Mouse (Mus musculus) spleen, adult 2 months (tissue): ENCODE measurements around the gene Itpr1. TPM values are rescaled to one million over a fixed set of nuclear protein-coding genes. Genes with fewer than 3 reads are reported as not detected.

Source experiments
- DNase-seq, 2 experiments: peaks; one replicate each; pipeline versions ENCODE4 v3.0.0 to v3.0.0-alpha.2; 2012 to 2021; ENCODE audit warnings: low spot score in 2 of 2, low read depth in 1 of 2
- H3K27ac ChIP-seq: fragments of 200-500 bp; 2 replicates; pipeline ENCODE4 v1.5.1; 2012; ENCODE audit warnings: low read length, inconsistent platforms; ENCODE audit not compliant: insufficient read depth
- H3K27me3 ChIP-seq: fragments of 200-500 bp; 2 replicates; pipeline ENCODE4 v1.6.1; 2012; ENCODE audit warnings: mild to moderate bottlenecking, moderate library complexity, low read length, inconsistent platforms; ENCODE audit not compliant: control insufficient read depth, insufficient read depth
- H3K36me3 ChIP-seq: fragments of 200-500 bp; 2 replicates; pipeline ENCODE4 v1.6.1; 2012; ENCODE audit warnings: mild to moderate bottlenecking, low read length, inconsistent platforms; ENCODE audit not compliant: control insufficient read depth, insufficient read depth
- H3K4me1 ChIP-seq: fragments of 200-500 bp; 2 replicates; pipeline ENCODE4 v1.6.1; 2011; ENCODE audit warnings: inconsistent platforms; ENCODE audit not compliant: control insufficient read depth, insufficient read depth, insufficient read length
- H3K4me3 ChIP-seq: fragments of 200-500 bp; 2 replicates; pipeline ENCODE4 v1.5.1; 2011; ENCODE audit warnings: mild to moderate bottlenecking, inconsistent platforms; ENCODE audit not compliant: insufficient read depth, insufficient read length; ENCODE audit errors: extremely low read depth
- CTCF ChIP-seq: fragments of 200-500 bp; IDR thresholded peaks from 2 replicates; pipeline ENCODE4 v1.5.1; 2011; ENCODE audit warnings: mild to moderate bottlenecking, inconsistent platforms; ENCODE audit not compliant: insufficient read depth, insufficient read length, insufficient replicate concordance; ENCODE audit errors: extremely low read depth
- POLR2A ChIP-seq: fragments of 200-500 bp; IDR thresholded peaks from 2 replicates; pipeline ENCODE4 v1.6.1; 2011; ENCODE audit warnings: low read depth, low read length, inconsistent platforms
- WGBS: fragments of 180-500 bp; shearing (Covaris S2); methylation state at CpG from one replicate; pipeline ENCODE4 v1.1.7; 2018; 5-methylcytosine and 5-hydroxymethylcytosine counted together
- polyA plus RNA-seq: library from polyadenylated mRNA; depleted of rRNA; stranded (reverse); fragments of >200 nt; gene quantifications from 2 replicates; pipeline ENCODE4 v1.2.3, GENCODE M21; 2012

Itpr1 gene
- polyA plus RNA-seq, 1 experiment, result 17.9 TPM

GRCm38 (mm10) chr6:108246369-108247085 lies 33.6 kb downstream of the Itpr1 start:
- 72% methylated on average over 3 of the region's 3 CpGs for WGBS
- TF ChIP-seq CTCF, result no peak
- TF ChIP-seq POLR2A, result no peak

GRCm38 (mm10) chr6:108247211-108247610 lies 34.3 kb downstream of the Itpr1 start:
- whole genome bisulfite sequencing, result 88% methylated on average over 3 of the region's 3 CpGs
- DNase-seq, result no peak
- no peaks in the 10 kb centered on the region for H3K4me1 ChIP-seq
- peaks cover 6% of the 10 kb centered on the region for H3K36me3 ChIP-seq
- no peak overlapping the region for H3K27ac ChIP-seq
- H3K27me3 ChIP-seq, result no peaks in the 10 kb centered on the region
- H3K4me3 ChIP-seq, result no peak overlapping the region
- TF ChIP-seq CTCF (no peak), POLR2A (no peak)

More at GRCm38 (mm10) chr6:108246369-108247085, 33.6 kb downstream of the Itpr1 start:
- DNase-seq, result no peak
- Histone ChIP-seq H3K36me3 (peaks cover 9% of the 10 kb centered on the region), H3K4me1 (no peaks in the 10 kb centered on the region), H3K27ac (no peak overlapping the region), H3K27me3 (no peaks in the 10 kb centered on the region), H3K4me3 (no peak overlapping the region)

- no peak for DNase-seq
- no peaks in the 10 kb centered on the region for H3K4me1 ChIP-seq
- TF ChIP-seq POLR2A (no peak), CTCF (no peak)
- WGBS, result 74% methylated on average over 4 of the region's 4 CpGs
- no peak overlapping the region for H3K4me3 ChIP-seq
- H3K36me3 ChIP-seq, result no peaks in the 10 kb centered on the region
- no peaks in the 10 kb centered on the region for H3K27me3 ChIP-seq
- H3K27ac ChIP-seq, result no peak overlapping the region
Measured at GRCm38 (mm10) chr6:108248519-108248918, 35.6 kb downstream of the Itpr1 start.

- no peak overlapping the region for H3K4me3 ChIP-seq
- H3K27ac ChIP-seq, result no peak overlapping the region
- H3K4me1 ChIP-seq, result no peaks in the 10 kb centered on the region
- H3K36me3 ChIP-seq, result no peaks in the 10 kb centered on the region
- DNase-seq, result no peak
- no peak for TF ChIP-seq CTCF
- no peak for TF ChIP-seq POLR2A
- H3K27me3 ChIP-seq, result no peaks in the 10 kb centered on the region
- WGBS, result 82% methylated on average over 9 of the region's 9 CpGs
Measured at GRCm38 (mm10) chr6:108249031-108249917, 36.4 kb downstream of the Itpr1 start.

- Histone ChIP-seq H3K27ac (no peak overlapping the region), H3K36me3 (no peaks in the 10 kb centered on the region), H3K27me3 (no peaks in the 10 kb centered on the region), H3K4me3 (no peak overlapping the region), H3K4me1 (no peaks in the 10 kb centered on the region)
- 91% methylated on average over 3 of the region's 3 CpGs for WGBS
- TF ChIP-seq POLR2A, result no peak
- DNase-seq, result no peak
Measured at GRCm38 (mm10) chr6:108249918-108250225, 37.0 kb downstream of the Itpr1 start.

GRCm38 (mm10) chr6:108250416-108250815 lies 37.5 kb downstream of the Itpr1 start:
- WGBS, result 90% methylated on average over 4 of the region's 4 CpGs
- Histone ChIP-seq H3K4me1 (no peaks in the 10 kb centered on the region), H3K27me3 (no peaks in the 10 kb centered on the region), H3K36me3 (no peaks in the 10 kb centered on the region), H3K4me3 (no peak overlapping the region), H3K27ac (no peak overlapping the region)
- no peak for DNase-seq
- no peak for TF ChIP-seq CTCF
- TF ChIP-seq POLR2A, result no peak
